Mouse (Mus musculus): ENCODE data around the gene Bglap2. TPM values are rescaled to one million over a fixed set of nuclear protein-coding genes. Genes with fewer than 3 reads are reported as not detected.
"Not testable (repeated sequence)": the region's sequence is repeated elsewhere in the genome, so short reads cannot be mapped to it uniquely, and the experiment has no call there.

Gene Bglap2
- total RNA-seq, 1 experiment from 2014 or later: not detected

GRCm38 (mm10) chr3:88403522-88404230 lies 25.2 kb upstream of the Bglap2 start:
- no peak for ATAC-seq (replicated peaks in 1 of 2; ENCODE audit: insufficient read depth in 1 of 2, low FRiP score in 2 of 2, low TSS enrichment in 1 of 2, low read depth in 1 of 2, poor library complexity in 2 of 2, severe bottlenecking in 2 of 2)

GRCm38 (mm10) chr3:88398666-88399065 lies 20.2 kb upstream of the Bglap2 start:
- ATAC-seq (replicated peaks in 1 of 2; ENCODE audit: insufficient read depth in 1 of 2, low FRiP score in 2 of 2, low TSS enrichment in 1 of 2, low read depth in 1 of 2, poor library complexity in 2 of 2, severe bottlenecking in 2 of 2): no peak

GRCm38 (mm10) chr3:88395742-88396141 lies 17.2 kb upstream of the Bglap2 start:
- no peak; a peak in 2 of 4 replicates for ATAC-seq (replicated peaks in 1 of 2; ENCODE audit: insufficient read depth in 1 of 2, low FRiP score in 2 of 2, low TSS enrichment in 1 of 2, low read depth in 1 of 2, poor library complexity in 2 of 2, severe bottlenecking in 2 of 2)

- no peak for ATAC-seq (replicated peaks in 1 of 2; ENCODE audit: insufficient read depth in 1 of 2, low FRiP score in 2 of 2, low TSS enrichment in 1 of 2, low read depth in 1 of 2, poor library complexity in 2 of 2, severe bottlenecking in 2 of 2)
Measured at GRCm38 (mm10) chr3:88395288-88395687, 16.8 kb upstream of the Bglap2 start.

DNA sequence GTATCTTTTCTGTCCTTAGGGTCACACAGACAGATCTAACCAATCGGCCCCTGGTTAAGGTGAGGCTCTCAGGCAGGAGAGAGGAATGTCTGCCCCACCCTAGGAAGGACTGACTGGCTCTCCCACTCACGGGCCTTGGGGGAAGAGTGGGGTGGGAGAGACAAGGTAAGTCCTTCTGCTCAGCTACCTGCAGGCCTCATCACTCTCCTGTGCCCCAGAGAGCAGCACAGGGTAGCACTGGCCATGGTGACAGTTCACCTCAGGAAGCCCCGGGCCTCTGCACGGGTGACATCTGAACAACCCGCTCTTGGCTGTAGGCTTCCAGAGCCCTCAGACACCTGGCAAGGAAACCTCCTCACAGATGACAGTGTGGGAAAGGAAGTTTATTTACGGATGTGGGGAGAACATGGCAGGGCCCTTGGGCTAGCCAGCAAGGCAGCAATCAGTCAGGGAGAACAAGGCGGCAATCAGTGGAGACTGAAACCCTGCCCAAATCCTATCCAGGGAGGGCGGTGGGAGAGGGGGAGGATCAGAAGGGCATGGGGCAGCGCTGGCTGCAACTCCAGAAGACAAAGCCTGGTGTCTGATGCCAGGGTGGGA lies 15.4 kb upstream of the Bglap2 start:
- no peak for ATAC-seq (replicated peaks in 1 of 2; ENCODE audit: insufficient read depth in 1 of 2, low FRiP score in 2 of 2, low TSS enrichment in 1 of 2, low read depth in 1 of 2, poor library complexity in 2 of 2, severe bottlenecking in 2 of 2)

DNA sequence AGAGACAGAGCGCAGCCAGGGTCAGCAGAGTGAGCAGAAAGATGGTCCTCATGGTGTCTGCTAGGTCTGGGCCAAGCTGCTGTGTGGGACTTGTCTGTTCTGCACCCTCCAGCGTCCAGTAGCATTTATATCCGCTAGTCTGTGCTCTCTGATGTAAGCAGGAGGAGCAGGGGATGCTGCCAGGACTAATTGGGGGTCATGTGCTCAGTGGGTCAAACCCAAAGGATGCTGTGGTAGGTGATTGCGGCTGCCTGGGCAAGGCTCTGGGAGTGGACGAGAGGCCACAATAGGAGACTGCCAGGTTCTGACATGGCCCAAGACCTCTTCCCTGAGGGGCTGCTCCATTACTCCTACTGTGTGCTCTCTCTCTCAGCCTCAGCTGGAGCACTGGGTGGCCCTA lies 5.9 kb upstream of the Bglap2 start, which contains the start of gene Bglap:
TSS of gene Bglap (minus strand) at position 101 of the 400 bp plus-strand sequence.
- no peak for ATAC-seq (replicated peaks in 1 of 2; ENCODE audit: insufficient read depth in 1 of 2, low FRiP score in 2 of 2, low TSS enrichment in 1 of 2, low read depth in 1 of 2, poor library complexity in 2 of 2, severe bottlenecking in 2 of 2)

DNA sequence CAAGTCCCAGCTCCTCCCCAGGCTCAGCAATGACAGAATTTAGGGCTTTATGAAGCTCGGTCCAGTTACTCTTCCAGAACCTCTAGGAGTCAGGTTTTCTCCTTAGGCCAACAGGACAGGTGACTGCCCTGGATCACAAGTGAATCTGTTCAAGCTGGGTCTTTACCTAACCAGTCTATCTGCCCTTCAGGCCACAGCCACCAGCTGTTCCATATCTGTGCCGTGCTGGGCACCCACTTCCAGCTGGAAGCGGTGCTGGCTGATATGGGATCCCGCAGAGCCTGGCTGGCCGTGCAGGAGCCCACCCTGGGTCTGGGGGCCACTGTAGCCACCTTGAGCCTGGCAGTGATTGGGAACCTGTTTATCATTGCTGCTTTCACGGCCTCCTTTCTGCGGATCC lies 3.9 kb upstream of the Bglap2 start:
- not testable (repeated sequence) for ATAC-seq (replicated peaks in 1 of 2; ENCODE audit: insufficient read depth in 1 of 2, low FRiP score in 2 of 2, low TSS enrichment in 1 of 2, low read depth in 1 of 2, poor library complexity in 2 of 2, severe bottlenecking in 2 of 2)

GRCm38 (mm10) chr3:88381389-88382315 lies 3.2 kb upstream of the Bglap2 start:
- ATAC-seq (replicated peaks in 1 of 2; ENCODE audit: insufficient read depth in 1 of 2, low FRiP score in 2 of 2, low TSS enrichment in 1 of 2, low read depth in 1 of 2, poor library complexity in 2 of 2, severe bottlenecking in 2 of 2): peak; percentile 88 to 94

GRCm38 (mm10) chr3:88376644-88377043 lies 1.9 kb downstream of the Bglap2 start:
- ATAC-seq (replicated peaks in 1 of 2; ENCODE audit: insufficient read depth in 1 of 2, low FRiP score in 2 of 2, low TSS enrichment in 1 of 2, low read depth in 1 of 2, poor library complexity in 2 of 2, severe bottlenecking in 2 of 2): not testable (repeated sequence)

DNA sequence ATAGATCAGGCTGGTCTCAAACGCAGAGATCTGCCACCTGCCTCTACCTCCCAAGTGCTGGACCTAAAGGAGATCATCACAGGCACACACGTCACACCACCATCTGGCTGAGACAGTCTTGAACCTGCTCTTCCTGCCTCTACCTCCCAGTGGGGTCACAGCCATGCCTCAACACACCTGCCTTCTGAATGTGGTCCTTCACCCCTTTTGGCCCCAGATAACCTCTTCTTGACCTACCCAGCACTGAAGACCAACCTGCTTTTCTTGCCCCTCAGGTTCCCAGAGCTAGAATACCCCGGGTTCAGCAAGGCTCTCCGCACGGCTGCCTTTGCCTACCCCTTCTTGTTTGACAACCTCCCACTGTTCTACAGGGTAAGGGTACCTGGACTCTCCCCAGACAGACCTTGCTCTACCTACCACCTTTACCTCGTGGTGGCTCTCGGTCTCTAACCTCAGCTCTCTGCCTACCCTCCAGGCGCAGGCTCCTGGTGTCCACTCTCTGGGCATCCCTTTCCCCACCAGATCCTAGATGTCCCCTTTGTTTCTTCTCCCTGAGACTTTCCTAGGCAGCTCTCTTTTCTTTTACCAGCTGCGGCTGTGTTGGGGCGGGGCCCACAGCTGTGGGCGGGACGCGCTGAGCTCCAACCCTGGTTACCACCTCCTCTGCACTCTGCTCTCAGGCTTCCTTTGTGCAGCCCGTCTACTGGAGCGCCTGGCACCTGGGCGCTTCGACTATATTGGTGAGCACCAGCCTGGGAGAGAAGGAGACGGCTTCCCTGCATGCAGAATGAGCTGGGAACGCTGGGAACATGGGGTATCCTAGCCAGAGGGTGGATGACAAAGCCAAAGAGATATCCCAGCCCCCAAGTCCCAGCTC lies 2.5 kb downstream of the Bglap2 start:
- ATAC-seq (replicated peaks in 1 of 2; ENCODE audit: insufficient read depth in 1 of 2, low FRiP score in 2 of 2, low TSS enrichment in 1 of 2, low read depth in 1 of 2, poor library complexity in 2 of 2, severe bottlenecking in 2 of 2): peak; percentile 76 to 88

DNA sequence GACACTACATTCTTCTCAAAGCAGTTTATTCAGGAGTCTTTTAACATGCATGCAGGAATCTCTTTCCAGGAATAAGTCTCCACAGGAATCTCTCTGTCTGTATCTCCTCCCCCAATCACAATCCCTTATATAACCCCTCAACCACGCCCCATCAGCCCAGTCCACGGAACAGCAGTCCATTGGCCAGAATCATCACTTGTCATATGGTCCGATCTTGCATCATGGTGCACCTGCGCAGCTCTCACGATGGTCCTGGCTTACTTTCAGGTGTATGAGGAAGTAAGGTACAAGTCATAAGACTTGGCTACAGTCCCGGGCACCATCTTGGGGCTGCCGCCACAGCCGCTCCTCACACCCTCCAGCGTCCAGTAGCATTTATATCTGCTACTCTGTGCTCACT lies 5.9 kb downstream of the Bglap2 start, which contains the start of gene Bglap3:
TSS of gene Bglap3 (minus strand) at position 101 of the 400 bp plus-strand sequence.
- not testable (repeated sequence) for ATAC-seq (replicated peaks in 1 of 2; ENCODE audit: insufficient read depth in 1 of 2, low FRiP score in 2 of 2, low TSS enrichment in 1 of 2, low read depth in 1 of 2, poor library complexity in 2 of 2, severe bottlenecking in 2 of 2)

GRCm38 (mm10) chr3:88368511-88368910 lies 10.0 kb downstream of the Bglap2 start:
- not testable (repeated sequence) for ATAC-seq (replicated peaks in 1 of 2; ENCODE audit: insufficient read depth in 1 of 2, low FRiP score in 2 of 2, low TSS enrichment in 1 of 2, low read depth in 1 of 2, poor library complexity in 2 of 2, severe bottlenecking in 2 of 2)

GRCm38 (mm10) chr3:88367517-88367916 lies 11.0 kb downstream of the Bglap2 start:
- 0 out of 4 replicates have a peak, but pooled peaks of 1 of the 2 experiments have one; percentile 3 for ATAC-seq (replicated peaks in 1 of 2; ENCODE audit: insufficient read depth in 1 of 2, low FRiP score in 2 of 2, low TSS enrichment in 1 of 2, low read depth in 1 of 2, poor library complexity in 2 of 2, severe bottlenecking in 2 of 2)

- ATAC-seq (replicated peaks in 1 of 2; ENCODE audit: insufficient read depth in 1 of 2, low FRiP score in 2 of 2, low TSS enrichment in 1 of 2, low read depth in 1 of 2, poor library complexity in 2 of 2, severe bottlenecking in 2 of 2): peak; percentile 90 to 93
Measured at GRCm38 (mm10) chr3:88366830-88367428, 11.6 kb downstream of the Bglap2 start.

DNA sequence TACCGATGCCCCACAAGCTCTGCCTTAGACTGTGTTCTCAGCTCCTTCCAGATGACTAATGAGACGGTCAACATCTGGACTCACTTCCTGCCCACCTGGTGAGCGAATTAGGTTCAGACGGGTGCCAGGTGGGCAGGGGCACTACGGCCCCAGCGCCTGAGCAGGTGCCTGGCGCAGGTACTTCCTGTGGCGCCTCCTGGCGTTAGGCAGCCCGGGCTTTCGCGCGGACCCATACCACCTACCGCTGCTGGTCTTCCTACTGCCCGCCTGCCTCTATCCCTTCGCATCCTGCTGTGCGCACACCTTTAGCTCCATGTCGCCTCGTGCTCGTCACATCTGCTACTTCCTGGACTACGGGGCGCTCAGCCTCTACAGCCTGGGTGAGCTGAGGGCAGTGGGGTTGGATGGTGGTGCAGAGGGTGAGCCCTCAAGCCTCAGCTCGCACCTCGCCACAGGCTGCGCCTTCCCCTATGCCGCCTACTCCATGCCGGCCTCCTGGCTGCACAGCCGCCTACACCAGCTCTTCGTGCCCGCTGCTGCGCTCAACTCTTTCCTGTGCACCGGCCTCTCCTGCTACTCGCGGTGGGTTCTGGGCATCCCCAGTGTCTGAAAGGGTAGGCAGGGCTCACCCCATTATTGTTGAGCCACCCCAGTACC lies 12.7 kb downstream of the Bglap2 start:
- ATAC-seq (replicated peaks in 1 of 2; ENCODE audit: insufficient read depth in 1 of 2, low FRiP score in 2 of 2, low TSS enrichment in 1 of 2, low read depth in 1 of 2, poor library complexity in 2 of 2, severe bottlenecking in 2 of 2): no peak

GRCm38 (mm10) chr3:88364337-88364736 lies 14.2 kb downstream of the Bglap2 start, which contains the start of gene Paqr6:
TSS of gene Paqr6 (plus strand) at chr3:88364584.
- no peak for ATAC-seq (replicated peaks in 1 of 2; ENCODE audit: insufficient read depth in 1 of 2, low FRiP score in 2 of 2, low TSS enrichment in 1 of 2, low read depth in 1 of 2, poor library complexity in 2 of 2, severe bottlenecking in 2 of 2)
